Mouse (Mus musculus) ES-Bruce4 (cell line): ENCODE measurements at regions not wholly inside any gene's neighbourhood (a gene's known extent, or its start where the extent isn't known, plus 50 kb on each side); places are given as distances from the start of the nearest gene placed in this dataset.

Experiments used
- H3K27ac ChIP-seq: 2 replicates; pipeline ENCODE4 v1.5.1; 2012; ENCODE audit warnings: low read length, inconsistent platforms; ENCODE audit not compliant: insufficient read depth
- H3K27me3 ChIP-seq: 2 replicates; pipeline ENCODE4 v1.6.1; 2012; ENCODE audit warnings: mild to moderate bottlenecking, low read length, inconsistent platforms; ENCODE audit not compliant: control insufficient read depth, poor library complexity, insufficient read depth, severe bottlenecking
- H3K36me3 ChIP-seq: 2 replicates; pipeline ENCODE4 v1.6.1; 2012; ENCODE audit warnings: inconsistent platforms, mild to moderate bottlenecking, low read length, moderate library complexity; ENCODE audit not compliant: control insufficient read depth, poor library complexity, insufficient read depth, severe bottlenecking
- H3K4me1 ChIP-seq: one replicate; pipeline ENCODE4 v1.8.1; 2011; ENCODE audit warnings: low read length; ENCODE audit not compliant: control insufficient read depth, insufficient read depth
- H3K4me3 ChIP-seq: 2 replicates; pipeline ENCODE4 v1.5.1; 2011; ENCODE audit warnings: low read depth, mild to moderate bottlenecking, low read length
- H3K9ac ChIP-seq: 2 replicates; pipeline ENCODE4 v1.6.1; 2012; ENCODE audit warnings: low read depth, mild to moderate bottlenecking, inconsistent platforms; ENCODE audit not compliant: poor library complexity, severe bottlenecking
- H3K9me3 ChIP-seq: replicated peaks from 2 replicates; pipeline ENCODE4 v1.6.1; 2012; ENCODE audit warnings: mild to moderate bottlenecking, low read length, inconsistent platforms; ENCODE audit not compliant: control insufficient read depth, poor library complexity, insufficient read depth, severe bottlenecking
- CTCF ChIP-seq: IDR thresholded peaks from one replicate; pipeline ENCODE4 v1.8.1; 2011; ENCODE audit warnings: low read depth, low read length
- EP300 ChIP-seq: IDR thresholded peaks from 2 replicates; pipeline ENCODE4 v1.6.1; 2011; ENCODE audit warnings: low read depth, low read length; ENCODE audit not compliant: insufficient read depth
- POLR2A ChIP-seq: IDR thresholded peaks from one replicate; pipeline ENCODE4 v1.8.1; 2011; ENCODE audit warnings: low read length; ENCODE audit not compliant: insufficient read depth

DNA sequence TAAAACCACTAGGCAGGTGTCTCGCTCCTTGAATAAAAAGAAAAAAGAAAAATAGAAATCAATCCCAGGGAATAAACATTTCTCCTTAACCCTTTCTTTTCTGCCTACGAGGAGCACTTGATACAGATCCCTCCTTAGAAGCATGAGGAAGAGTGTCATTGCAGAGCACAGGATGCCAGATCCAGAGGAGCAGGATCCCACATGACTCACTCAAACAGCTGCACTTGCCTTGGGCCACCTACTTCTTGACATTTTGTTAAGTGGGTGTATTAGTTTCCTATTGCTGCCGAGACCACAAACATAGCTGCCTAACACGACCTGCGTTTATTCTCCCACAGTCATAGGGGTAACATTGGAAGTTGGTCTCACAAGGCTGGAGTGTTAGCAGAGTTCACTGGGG is 197.1 kb downstream of the Nuak1 start:
- H3K36me3 ChIP-seq, result no peaks in the 10 kb centered on the region
- no peaks in the 10 kb centered on the region for H3K27me3 ChIP-seq
- no peaks in the 10 kb centered on the region for H3K4me1 ChIP-seq
- no peak overlapping the region for H3K4me3 ChIP-seq
- no peak overlapping the region for H3K27ac ChIP-seq
- peaks cover 9% of the 10 kb centered on the region for H3K9me3 ChIP-seq
- H3K9ac ChIP-seq, result no peak overlapping the region
- TF ChIP-seq EP300 (no peak), CTCF (no peak), POLR2A (no peak)

DNA sequence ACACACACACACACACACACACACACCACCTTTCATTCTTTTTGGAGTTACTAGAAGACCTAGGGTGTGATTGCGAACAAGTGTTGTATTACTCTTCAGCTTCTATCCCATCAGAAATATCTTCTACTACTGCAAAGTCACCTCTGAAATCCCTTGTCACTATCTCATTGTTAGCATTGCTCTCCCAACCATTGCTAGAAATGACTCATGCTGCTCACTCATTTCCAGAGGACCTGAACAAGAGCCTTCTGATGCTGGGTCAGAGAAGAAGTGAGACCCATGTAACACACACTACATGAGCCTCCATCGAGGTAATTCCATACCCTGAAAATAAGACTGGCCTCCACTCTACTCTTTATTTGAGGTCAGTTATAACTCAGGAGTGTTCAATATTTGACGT is 191.1 kb downstream of the Nuak1 start:
- H3K9me3 ChIP-seq, result peaks cover 5% of the 10 kb centered on the region; the same call in 1 of the 2 replicates
- H3K4me3 ChIP-seq, result no peak overlapping the region
- H3K27me3 ChIP-seq, result no peaks in the 10 kb centered on the region
- H3K27ac ChIP-seq, result no peak overlapping the region
- H3K36me3 ChIP-seq, result no peaks in the 10 kb centered on the region
- H3K4me1 ChIP-seq, result no peaks in the 10 kb centered on the region
- H3K9ac ChIP-seq, result no peak overlapping the region
- TF ChIP-seq EP300 (no peak), POLR2A (no peak), CTCF (no peak)

- Histone ChIP-seq H3K36me3 (no peaks in the 10 kb centered on the region), H3K27ac (no peak overlapping the region), H3K27me3 (no peaks in the 10 kb centered on the region), H3K9me3 (no peaks in the 10 kb centered on the region), H3K4me3 (no peak overlapping the region), H3K4me1 (no peaks in the 10 kb centered on the region), H3K9ac (no peak overlapping the region)
- TF ChIP-seq POLR2A, result no peak
- no peak for TF ChIP-seq EP300
- no peak for TF ChIP-seq CTCF
These were observed 179.3 kb downstream of the Nuak1 start for GRCm38 (mm10) chr10:84260931-84261650.

DNA sequence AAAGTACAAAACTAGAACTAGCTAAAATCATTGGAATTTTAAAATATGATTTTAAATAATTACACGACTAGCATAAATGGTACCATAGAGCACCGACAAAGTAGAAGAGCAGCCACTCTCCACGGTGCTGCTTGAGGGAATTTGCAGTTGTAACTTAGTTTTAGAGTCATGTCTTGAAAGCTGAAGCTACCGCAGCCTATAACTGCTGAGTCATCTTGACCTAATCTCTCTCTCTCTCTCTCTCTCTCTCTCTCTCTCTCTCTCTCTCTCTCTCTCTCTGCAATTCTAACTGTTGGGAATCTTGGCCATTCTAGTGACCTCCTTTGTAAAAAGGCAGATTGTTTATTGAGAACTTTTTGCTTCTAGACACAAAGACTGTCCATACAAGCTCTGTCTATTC is 177.5 kb downstream of the Nuak1 start:
- no peak overlapping the region for H3K27ac ChIP-seq
- no peak overlapping the region for H3K4me3 ChIP-seq
- H3K9me3 ChIP-seq, result no peaks in the 10 kb centered on the region
- no peaks in the 10 kb centered on the region for H3K36me3 ChIP-seq
- no peak overlapping the region for H3K9ac ChIP-seq
- TF ChIP-seq POLR2A (no peak), CTCF (no peak), EP300 (no peak)
- H3K4me1 ChIP-seq, result no peaks in the 10 kb centered on the region
- H3K27me3 ChIP-seq, result no peaks in the 10 kb centered on the region

DNA sequence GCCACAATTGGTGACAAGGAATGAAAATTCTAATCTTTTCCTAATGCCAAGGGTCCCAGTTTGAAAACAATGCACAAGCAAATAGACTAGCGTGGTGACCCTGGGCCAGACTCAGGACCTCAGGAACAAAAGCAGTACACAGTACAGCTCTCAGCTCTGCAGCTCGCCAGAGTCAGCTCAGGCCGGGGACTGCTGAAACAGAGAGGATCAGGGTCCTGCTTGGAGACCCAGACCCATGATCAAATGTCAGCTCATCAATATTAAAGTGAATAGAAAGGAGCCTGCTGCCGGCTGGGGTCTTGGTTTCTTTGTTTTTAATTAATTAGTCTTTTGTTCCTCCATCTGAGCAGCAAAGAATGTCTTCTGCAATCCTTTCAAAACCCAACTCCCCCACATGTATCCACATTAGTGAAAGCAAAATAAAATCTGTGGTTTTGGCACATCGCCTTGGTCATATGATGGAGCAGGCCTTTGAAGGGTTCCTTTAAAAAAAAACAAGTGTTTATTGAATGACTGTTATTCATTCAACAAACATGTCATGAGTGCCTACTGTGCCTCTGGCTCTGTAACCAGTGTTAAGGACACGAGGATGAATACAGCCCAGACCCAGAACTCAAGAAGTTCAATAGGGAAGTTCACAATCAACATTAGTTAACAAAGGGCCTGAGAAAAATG is 154.4 kb downstream of the Nuak1 start:
- Histone ChIP-seq H3K9me3 (no peaks in the 10 kb centered on the region), H3K9ac (no peak overlapping the region), H3K27me3 (no peaks in the 10 kb centered on the region), H3K36me3 (no peaks in the 10 kb centered on the region), H3K4me3 (no peak overlapping the region), H3K27ac (no peak overlapping the region), H3K4me1 (no peaks in the 10 kb centered on the region)
- TF ChIP-seq EP300 (no peak), CTCF (no peak), POLR2A (no peak)

DNA sequence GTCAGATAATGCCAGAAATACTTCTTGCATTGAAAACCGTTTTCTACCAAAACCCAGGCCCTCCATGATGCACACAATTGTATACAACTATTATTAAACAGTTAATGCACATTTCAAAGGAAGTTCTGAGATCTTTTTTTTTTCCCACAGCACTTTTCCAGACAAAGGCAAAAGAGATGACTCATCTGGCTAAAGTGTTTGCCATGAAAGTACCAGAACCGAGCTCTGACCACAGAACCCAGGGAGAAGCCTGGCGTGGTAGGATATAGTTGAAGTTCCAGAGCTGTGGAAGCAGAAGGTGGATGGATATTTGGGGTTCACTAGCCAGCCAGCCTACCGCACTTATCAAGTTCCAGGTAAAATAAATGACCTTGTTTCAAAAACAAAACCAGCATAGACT is 146.0 kb downstream of the Nuak1 start:
- H3K27me3 ChIP-seq, result no peaks in the 10 kb centered on the region
- H3K4me1 ChIP-seq, result no peaks in the 10 kb centered on the region
- H3K9ac ChIP-seq, result no peak overlapping the region
- TF ChIP-seq EP300 (no peak), CTCF (no peak), POLR2A (no peak)
- no peak overlapping the region for H3K4me3 ChIP-seq
- H3K27ac ChIP-seq, result no peak overlapping the region
- H3K36me3 ChIP-seq, result no peaks in the 10 kb centered on the region
- no peaks in the 10 kb centered on the region for H3K9me3 ChIP-seq
